Mouse (Mus musculus): ENCODE measurements around the gene Shb.

DNA sequence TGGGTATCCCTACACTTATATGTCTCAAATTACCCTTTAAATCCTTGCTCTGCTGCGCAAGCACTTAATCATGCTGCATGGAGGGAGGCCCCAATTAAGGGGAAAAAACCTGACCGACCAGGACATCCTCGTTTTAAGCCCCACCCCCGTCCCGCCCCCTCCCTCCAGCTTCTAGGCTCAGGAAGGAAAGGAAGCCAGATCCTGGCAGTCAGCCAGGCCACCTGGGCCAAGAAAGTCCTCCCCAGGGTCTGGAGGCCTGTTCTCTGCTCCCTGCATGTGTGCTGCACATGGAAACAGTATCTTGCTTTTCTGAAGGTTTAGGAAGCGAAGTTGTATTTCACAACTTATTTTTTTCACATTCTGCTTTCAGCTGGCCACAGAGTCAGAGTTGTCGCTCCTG, at the start of gene Shb:
- TF ChIP-seq CTCF (IDR thresholded peaks at IDR 0.05; ENCODE audit: insufficient read depth, low read depth, low read length): no peak
- TF ChIP-seq POLR2A (IDR thresholded peaks at IDR 0.05; ENCODE audit: insufficient read depth, low read depth, low read length): no peak
